Mouse (Mus musculus) kidney, postnatal 0 days (tissue): Measurements from ENCODE around the gene Ccr9. TPM values are rescaled to one million over a fixed set of nuclear protein-coding genes. Genes with fewer than 3 reads are reported as not detected.

Source experiments
- ATAC-seq: fragments of 200-750 bp; cut with Nextera tagmentation; replicated peaks from 2 replicates; pipeline ENCODE4 v1.8.0; 2017; ENCODE audit warnings: low read depth, moderate number of reproducible peaks, moderate TSS enrichment, moderate library complexity; ENCODE audit not compliant: low FRiP score
- DNase-seq: peaks from one replicate; pipeline ENCODE4 v3.0.0-alpha.2; 2016; ENCODE audit warnings: low spot score
- H3K27ac ChIP-seq: fragments of 300-500 bp; sonication (generic); 2 replicates; pipeline ENCODE4 v1.5.1; 2014; ENCODE audit warnings: mild to moderate bottlenecking
- H3K27me3 ChIP-seq: fragments of 300-500 bp; sonication (generic); 2 replicates; pipeline ENCODE4 v1.6.1; 2014; ENCODE audit warnings: low read length, mixed read lengths; ENCODE audit not compliant: insufficient read depth
- H3K36me3 ChIP-seq: fragments of 300-500 bp; sonication (generic); 2 replicates; pipeline ENCODE4 v1.6.1; 2014; ENCODE audit warnings: low read length, mixed read lengths; ENCODE audit not compliant: insufficient read depth
- H3K4me1 ChIP-seq: fragments of 300-500 bp; sonication (generic); replicated peaks from 2 replicates; pipeline ENCODE4 v1.6.1; 2014; ENCODE audit warnings: antibody characterized with exemption, low read length, mixed read lengths; ENCODE audit not compliant: insufficient read depth
- H3K4me2 ChIP-seq: fragments of 300-500 bp; sonication (generic); 2 replicates; pipeline ENCODE4 v1.6.1; 2014; ENCODE audit warnings: mild to moderate bottlenecking, low read length, moderate library complexity, mixed read lengths
- H3K4me3 ChIP-seq: fragments of 300-500 bp; sonication (generic); replicated peaks from 2 replicates; pipeline ENCODE4 v1.5.1; 2014; ENCODE audit warnings: low read depth, low read length
- H3K9ac ChIP-seq: fragments of 300-500 bp; sonication (generic); 2 replicates; pipeline ENCODE4 v1.6.1; 2014; ENCODE audit warnings: low read depth, low read length
- H3K9me3 ChIP-seq: fragments of 300-500 bp; sonication (generic); replicated peaks from 2 replicates; pipeline ENCODE4 v1.6.1; 2016; ENCODE audit warnings: low read length, inconsistent platforms, mixed read lengths
- CTCF ChIP-seq: IDR thresholded peaks from 2 replicates; pipeline ENCODE4 v1.5.1; 2016; ENCODE audit warnings: antibody characterized with exemption, low read depth, mild to moderate bottlenecking, moderate library complexity
- WGBS: fragments of 180-500 bp; shearing (Covaris S2); extraction: QIAGEN DNeasy Blood & Tissue Kit; methylation state at CpG from one replicate; pipeline ENCODE4 v1.1.7; 2014; 5-methylcytosine and 5-hydroxymethylcytosine counted together
- polyA plus RNA-seq: library from polyadenylated mRNA; unstranded; fragments of >200 nt; fragmentation: Nextera tagmentation; extraction: Ambion mirVana; gene quantifications from 2 replicates; pipeline ENCODE4 v1.2.1, GENCODE M21; 2015

Gene Ccr9
- polyA plus RNA-seq, 1 experiment from 2014 or later = 0.11 TPM

GRCm38 (mm10) chr9:123805241-123805640, 127.0 kb downstream of the Ccr9 start:
- no peak for TF ChIP-seq CTCF
- DNase-seq (no peak), ATAC-seq (no peak)
- H3K27me3 ChIP-seq = no peaks in the 10 kb centered on the region
- WGBS = 93% methylated on average over 2 of the region's 2 CpGs
- H3K27ac ChIP-seq = no peak overlapping the region
- H3K4me1 ChIP-seq = no peaks in the 10 kb centered on the region
- H3K9ac ChIP-seq = no peak overlapping the region
- peaks cover 30% of the 10 kb centered on the region for H3K36me3 ChIP-seq
- no peaks in the 10 kb centered on the region for H3K9me3 ChIP-seq
- H3K4me3 ChIP-seq = no peak overlapping the region
- no peak overlapping the region for H3K4me2 ChIP-seq

GRCm38 (mm10) chr9:123806267-123806666, 128.0 kb downstream of the Ccr9 start, which contains the start of gene Cxcr6:
Gene Cxcr6 (plus strand): TSS chr9:123806475.
- ATAC-seq (no peak), DNase-seq (no peak)
- TF ChIP-seq CTCF = no peak
- Histone ChIP-seq H3K9ac (no peak within 1 kb of the TSS), H3K36me3 (peaks cover 28% of the 10 kb centered on the region), H3K9me3 (no peaks in the 10 kb centered on the region), H3K27ac (no peak within 1 kb of the TSS), H3K4me3 (no peak within 1 kb of the TSS), H3K4me1 (no peaks in the 10 kb centered on the region), H3K4me2 (no peak within 1 kb of the TSS), H3K27me3 (no peaks in the 10 kb centered on the region)
- 92% methylated on average over 5 of the region's 5 CpGs for WGBS

GRCm38 (mm10) chr9:123808583-123808982, 130.3 kb downstream of the Ccr9 start:
- DNase-seq = no peak
- no peak overlapping the region for H3K9ac ChIP-seq
- H3K4me3 ChIP-seq = no peak overlapping the region
- no peak overlapping the region for H3K4me2 ChIP-seq
- no peaks in the 10 kb centered on the region for H3K27me3 ChIP-seq
- H3K36me3 ChIP-seq = peaks cover 28% of the 10 kb centered on the region
- no peak for TF ChIP-seq CTCF
- H3K27ac ChIP-seq = no peak overlapping the region
- WGBS = 70% methylated on average over 7 of the region's 7 CpGs
- ATAC-seq = no peak
- no peaks in the 10 kb centered on the region for H3K4me1 ChIP-seq
- H3K9me3 ChIP-seq = no peaks in the 10 kb centered on the region

- Histone ChIP-seq H3K4me2 (no peak overlapping the region), H3K27ac (no peak overlapping the region), H3K36me3 (peaks cover 37% of the 10 kb centered on the region), H3K4me1 (no peaks in the 10 kb centered on the region), H3K27me3 (no peaks in the 10 kb centered on the region), H3K4me3 (no peak overlapping the region), H3K9ac (no peak overlapping the region), H3K9me3 (no peaks in the 10 kb centered on the region)
- 94% methylated on average over 3 of the region's 3 CpGs for WGBS
- no peak for TF ChIP-seq CTCF
- ATAC-seq (no peak), DNase-seq (no peak)
Measured at GRCm38 (mm10) chr9:123811831-123812230, 133.6 kb downstream of the Ccr9 start.

GRCm38 (mm10) chr9:123814326-123814725, 136.1 kb downstream of the Ccr9 start:
- WGBS = 78% methylated on average over 2 of the region's 2 CpGs
- Histone ChIP-seq H3K4me2 (no peak overlapping the region), H3K27ac (no peak overlapping the region), H3K36me3 (peaks cover 52% of the 10 kb centered on the region), H3K27me3 (no peaks in the 10 kb centered on the region), H3K9ac (no peak overlapping the region), H3K4me1 (no peaks in the 10 kb centered on the region), H3K9me3 (no peaks in the 10 kb centered on the region), H3K4me3 (no peak overlapping the region)
- no peak for TF ChIP-seq CTCF
- DNase-seq = no peak
- no peak for ATAC-seq

- Histone ChIP-seq H3K4me3 (no peak overlapping the region), H3K36me3 (peaks cover 52% of the 10 kb centered on the region)
- WGBS = 84% methylated on average over 4 of the region's 4 CpGs
Measured at GRCm38 (mm10) chr9:123814821-123815220, 136.6 kb downstream of the Ccr9 start.

GRCm38 (mm10) chr9:123815444-123815843, 137.2 kb downstream of the Ccr9 start:
- H3K27ac ChIP-seq = no peak overlapping the region
- no peak overlapping the region for H3K4me3 ChIP-seq
- no peak for TF ChIP-seq CTCF
- H3K9me3 ChIP-seq = no peaks in the 10 kb centered on the region
- no peak overlapping the region for H3K4me2 ChIP-seq
- no peak overlapping the region for H3K9ac ChIP-seq
- WGBS = 88% methylated on average over 3 of the region's 3 CpGs
- ATAC-seq = no peak
- H3K4me1 ChIP-seq = no peaks in the 10 kb centered on the region
- no peak for DNase-seq
- peaks cover 49% of the 10 kb centered on the region for H3K36me3 ChIP-seq
- H3K27me3 ChIP-seq = no peaks in the 10 kb centered on the region

More at GRCm38 (mm10) chr9:123814821-123815220, 136.6 kb downstream of the Ccr9 start:
- Histone ChIP-seq H3K27me3 (no peaks in the 10 kb centered on the region), H3K9ac (no peak overlapping the region), H3K9me3 (no peaks in the 10 kb centered on the region), H3K4me2 (no peak overlapping the region), H3K27ac (no peak overlapping the region), H3K4me1 (no peaks in the 10 kb centered on the region)
- DNase-seq = no peak
- no peak for ATAC-seq
- no peak for TF ChIP-seq CTCF
